Mouse (Mus musculus) lung, postnatal 36 days (tissue): ENCODE results near the gene Ptprm.

ENCODE experiments used
- DNase-seq: peaks from one replicate; pipeline ENCODE4 v3.0.0; 2022; ENCODE audit warnings: mixed read lengths

The Ptprm gene

DNA sequence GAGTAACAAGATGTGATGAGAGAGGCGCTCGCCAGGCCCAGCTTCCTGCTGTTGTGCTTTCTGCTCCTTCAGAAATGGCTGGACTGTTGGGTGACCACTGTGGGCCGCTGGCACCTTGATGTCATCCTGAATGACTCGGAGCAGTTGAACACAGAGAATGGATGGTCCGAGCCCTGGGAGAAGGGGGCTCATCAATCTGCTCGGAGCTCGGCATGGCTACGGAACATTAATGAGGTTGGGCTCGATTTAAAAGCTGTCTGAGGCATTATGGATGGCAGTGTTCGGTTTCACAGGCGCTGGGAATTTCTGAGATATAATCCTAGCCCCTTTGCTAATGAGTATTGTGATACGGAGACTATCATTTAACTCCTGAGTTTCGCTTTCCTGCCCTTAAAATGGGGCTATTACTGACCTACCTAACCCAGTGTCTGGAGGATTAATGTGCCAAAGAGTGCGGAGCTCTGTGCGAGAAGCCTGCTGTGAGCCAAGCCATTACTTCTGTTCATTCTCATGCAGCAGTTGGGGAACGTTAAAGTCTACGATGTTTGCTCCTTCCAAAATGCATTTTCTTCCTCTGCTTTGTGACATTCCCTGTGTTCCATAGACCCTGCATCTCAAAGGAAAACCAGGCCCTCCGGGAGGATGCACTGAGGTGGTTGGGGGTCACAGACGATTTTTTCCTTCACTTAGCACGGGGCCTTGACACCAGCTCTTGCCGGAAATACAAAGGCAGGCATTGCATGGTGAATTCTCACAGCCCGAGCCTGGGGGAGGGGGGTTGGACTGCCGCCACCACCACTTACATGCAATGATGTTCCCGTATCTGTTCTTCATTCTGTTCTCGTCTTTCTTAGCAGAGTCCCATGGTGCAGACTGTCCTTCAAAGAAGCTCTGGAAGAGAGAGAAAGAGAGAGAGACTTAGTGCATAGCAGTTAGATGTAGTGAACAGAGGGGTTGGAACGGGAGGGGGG is 592.6 kb downstream of the Ptprm start:
- no peak for DNase-seq

DNA sequence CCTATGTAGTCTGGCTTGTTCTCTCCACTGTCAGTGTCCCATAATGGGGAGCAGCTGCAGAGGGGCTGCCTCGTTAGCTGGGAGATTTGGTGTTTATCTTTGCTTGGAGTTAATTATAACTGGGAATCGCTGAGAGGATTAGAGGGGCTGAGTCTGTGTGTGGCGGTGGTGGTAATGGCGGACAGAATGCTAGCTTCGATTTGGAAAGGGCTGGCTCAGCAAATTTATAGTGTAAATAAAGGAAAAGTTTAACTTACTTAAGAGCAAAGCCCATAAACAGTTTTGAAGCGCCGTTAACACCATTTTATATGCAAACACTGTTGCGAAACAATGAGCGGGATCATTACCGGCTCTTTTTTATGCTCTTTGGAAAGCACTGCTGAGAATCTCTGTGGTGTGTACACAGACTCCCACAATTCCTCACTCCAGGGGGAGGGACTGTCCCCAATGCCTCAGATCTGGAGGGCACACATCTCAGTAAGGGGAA is 597.2 kb downstream of the Ptprm start:
- DNase-seq, result peak; percentile 51

DNA sequence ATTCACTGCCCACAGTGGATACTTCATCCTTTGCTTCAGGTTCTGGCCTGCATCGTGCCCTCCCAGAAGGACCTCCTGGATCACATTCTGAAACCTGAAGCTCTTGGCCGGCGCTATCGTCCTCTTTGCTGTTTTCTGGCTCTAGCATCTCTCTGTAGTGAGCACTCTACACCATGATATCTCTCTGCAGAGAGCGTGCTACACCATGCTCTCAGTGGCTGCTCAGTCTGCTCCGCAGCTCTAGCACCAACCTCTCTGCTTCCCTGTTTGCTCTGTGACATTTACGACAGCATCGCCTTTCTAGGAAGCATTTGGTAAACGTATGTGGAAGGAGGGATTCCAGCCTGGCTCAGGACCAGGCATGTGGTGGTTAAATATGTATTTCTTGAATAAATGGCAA is 597.8 kb downstream of the Ptprm start:
- DNase-seq, result no peak

DNA sequence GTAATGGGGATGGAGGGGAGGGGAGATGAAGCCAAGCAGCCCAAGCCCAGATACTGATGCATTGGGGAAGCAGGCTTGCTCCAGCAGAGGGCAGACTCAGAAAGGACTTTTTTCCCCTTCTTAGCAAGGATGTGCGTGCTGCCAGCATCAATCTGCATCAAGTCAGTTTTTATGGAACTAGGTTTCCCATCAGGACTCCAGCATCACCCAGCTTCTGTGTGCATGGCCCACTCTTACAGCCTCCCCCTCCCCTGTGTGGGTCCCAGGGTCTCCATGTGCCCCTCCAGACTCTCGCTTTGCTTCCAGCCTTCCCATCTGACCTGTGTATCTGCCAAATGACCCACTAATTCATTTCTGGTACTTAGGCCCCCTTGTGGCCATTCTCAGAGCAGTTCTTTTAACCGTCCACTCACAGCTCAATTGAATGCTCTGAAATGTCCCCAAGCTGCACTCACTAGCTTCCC is 599.0 kb downstream of the Ptprm start:
- peak; percentile 74 for DNase-seq

DNA sequence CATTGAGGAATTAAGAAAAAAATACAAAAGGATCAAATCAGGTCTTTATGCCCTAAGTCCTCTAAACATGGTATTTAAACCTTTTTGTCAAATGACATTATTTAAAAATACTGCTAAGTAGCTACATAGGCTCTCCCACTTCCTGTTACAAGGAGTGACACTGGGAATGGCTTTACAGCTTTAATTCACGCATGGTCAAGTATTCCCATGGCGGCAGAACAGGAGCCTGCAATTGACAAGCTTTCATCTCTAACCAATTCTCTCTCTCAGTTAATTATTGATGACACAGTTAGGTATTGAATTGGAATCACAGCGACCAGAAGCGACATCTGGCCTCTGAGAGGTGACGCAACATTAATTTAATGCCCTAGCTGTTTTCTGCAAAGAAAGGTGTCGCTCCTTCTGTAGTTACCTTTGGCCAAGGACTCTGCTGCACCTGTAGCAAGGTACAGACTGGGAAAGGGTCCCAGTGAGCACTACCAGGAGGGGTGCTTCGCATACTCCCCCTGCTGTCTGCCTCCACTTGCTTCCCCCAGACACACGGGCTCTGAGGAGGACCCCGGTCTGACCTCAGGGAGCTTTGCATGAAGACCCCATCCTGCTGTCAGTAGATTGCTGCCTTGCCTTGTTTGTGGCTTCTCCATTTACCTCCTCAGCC is 599.9 kb downstream of the Ptprm start:
- DNase-seq, result no peak

DNA sequence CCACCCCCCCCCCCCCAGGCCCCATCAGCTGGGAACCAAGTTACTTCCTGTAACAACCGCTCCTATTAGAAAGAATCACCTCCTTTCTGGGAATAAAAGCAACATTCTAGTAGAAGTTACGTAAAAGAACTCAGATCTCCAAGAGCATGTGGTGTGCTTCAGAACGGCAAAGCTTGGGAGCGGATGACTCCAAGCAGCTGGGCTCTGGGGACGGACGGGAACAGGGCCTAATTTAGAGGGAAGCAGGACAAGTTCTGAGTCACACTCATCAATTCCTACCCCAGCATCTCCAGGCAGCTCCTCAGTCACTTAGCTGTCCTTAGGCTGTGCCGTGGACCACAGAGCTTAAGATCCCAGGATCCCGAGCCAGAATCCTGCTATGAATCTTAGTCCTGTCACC is 602.5 kb downstream of the Ptprm start:
- peak; percentile 19 for DNase-seq

DNA sequence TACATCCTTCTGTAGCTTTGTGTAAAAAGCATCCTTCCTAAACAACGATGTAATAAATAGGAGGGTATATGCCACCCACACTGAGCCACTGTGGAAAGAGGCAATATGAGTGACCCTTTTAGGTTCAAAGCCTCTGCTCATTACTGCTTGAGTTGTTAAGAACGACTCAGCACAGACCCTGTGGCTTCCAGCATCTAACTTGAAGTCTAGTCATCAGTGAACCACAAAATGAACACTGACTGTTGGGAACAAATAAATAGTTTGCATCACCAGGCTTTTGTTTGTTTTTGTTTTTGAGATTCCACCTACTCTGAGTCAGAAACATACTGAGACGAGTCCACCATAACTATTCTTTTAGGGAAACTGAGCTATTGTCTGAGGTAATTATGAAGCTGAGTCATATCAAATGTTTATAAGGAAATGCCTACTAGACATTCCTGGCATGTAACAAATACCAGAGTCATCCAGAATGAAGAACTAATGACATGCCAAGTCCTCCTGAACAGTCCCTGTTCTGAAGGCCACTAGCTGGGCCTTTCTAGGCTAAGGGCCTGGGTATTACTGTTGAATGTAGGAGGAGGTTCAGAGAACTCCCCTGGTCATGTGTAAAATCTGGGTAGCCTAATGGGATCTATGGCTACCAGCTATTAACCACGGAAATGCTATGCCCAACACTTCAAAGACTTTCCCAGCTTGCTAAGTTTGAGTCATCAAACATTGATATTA is 603.6 kb downstream of the Ptprm start:
- DNase-seq, result no peak

DNA sequence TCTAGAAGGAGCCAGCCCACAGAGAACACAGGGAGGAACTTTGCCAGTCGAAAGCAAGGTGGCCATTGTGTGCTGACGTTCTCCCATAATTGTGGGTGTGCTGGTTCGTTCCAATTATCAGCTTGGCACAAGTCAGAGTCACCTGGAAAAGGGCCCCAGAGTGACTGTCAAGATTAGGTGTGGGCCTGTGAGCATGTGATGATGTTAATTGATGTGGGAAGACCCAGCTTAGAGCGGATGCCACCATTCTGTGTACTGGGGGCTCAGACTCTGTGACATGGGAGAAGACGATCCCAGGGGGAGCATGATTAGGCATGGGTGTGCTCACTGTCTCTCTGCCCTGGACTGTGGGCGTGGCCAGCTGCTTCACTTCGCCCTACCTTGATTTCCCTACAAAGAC is 604.3 kb downstream of the Ptprm start:
- DNase-seq, result no peak

DNA sequence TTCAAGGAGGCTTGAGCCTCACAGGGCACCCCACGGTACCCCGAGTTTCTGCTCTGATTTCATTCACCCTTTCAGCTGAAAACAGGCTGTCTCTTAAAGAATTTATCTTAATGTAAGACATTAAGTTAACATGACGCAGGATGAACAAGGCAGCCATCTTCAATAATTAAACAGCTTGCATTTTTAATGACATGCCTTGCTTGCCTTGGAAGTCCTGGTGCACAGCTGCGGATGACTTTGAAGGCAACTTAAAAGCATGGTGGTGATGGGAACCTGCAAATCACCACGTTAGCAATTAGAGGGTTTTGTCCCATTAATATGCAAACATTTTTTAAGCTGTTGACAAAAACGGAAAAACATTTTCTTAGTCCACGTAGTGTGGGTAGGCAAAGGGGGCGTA is 607.8 kb downstream of the Ptprm start:
- no peak for DNase-seq

DNA sequence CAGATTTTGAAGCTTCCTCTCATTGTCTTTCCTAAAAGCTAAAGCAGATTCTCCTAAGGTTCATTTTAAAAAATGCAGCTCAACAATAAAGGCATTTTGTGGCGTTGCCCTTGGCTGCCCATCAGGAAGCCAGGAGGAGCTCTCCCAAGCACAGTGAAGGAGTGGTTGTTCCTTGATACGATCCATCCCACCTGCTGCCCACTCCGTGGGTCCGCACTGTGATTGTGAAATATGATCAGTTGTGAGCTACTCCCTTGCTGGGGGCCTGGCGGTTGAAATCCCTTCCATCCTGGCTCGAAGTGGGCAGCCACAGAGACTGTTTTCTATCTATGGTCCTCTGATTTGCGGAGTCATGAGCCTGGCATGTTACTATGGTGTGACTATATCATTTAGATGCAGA is 610.9 kb downstream of the Ptprm start:
- no peak for DNase-seq

DNA sequence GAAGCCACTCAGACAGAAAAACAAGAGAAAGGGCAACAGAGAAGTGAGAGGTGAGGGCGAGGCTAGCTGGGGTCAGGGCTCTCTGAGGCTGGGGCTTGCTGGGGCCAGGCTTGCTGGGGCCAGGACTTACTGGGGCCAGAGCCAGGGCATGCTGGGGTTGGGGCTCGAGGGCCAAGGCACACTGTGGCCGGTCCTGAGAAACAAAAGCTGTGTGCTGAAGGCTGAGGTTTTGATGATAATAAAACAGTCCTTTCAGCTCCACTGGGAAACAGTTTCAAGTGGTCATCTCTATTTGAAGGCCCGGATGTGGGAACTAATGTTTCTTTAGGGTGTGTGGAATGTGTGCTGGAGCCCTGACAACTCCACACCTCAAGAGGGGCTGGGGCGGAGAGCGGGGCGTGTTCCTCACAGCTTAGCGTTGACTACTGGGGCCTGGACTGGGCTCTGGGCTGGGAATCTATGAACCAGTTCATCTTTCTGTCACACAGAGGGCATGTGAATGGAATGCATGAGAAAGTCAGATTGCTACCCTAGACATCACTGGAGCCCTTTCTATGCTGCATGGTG is 615.4 kb downstream of the Ptprm start:
- DNase-seq, result peak; percentile 66

DNA sequence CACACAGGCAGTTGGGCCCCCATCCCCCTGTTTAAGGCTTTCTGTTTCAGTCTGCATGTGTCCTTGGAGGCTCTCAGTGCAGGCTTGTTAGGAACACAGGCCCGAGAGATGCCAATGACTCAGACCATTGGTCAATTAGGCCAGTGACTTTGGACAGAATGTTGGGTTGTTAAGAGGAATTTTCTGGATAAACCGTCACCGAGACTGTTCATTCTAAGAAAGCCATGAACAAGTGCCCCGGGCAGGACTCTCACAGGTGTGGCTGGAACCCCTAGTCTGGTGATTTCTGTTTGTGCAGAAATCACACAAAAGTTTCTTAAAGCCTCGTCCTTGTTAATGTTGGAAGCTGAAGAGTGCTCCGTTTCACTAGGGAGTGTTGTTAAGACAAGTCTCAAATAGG is 615.9 kb downstream of the Ptprm start:
- DNase-seq, result no peak

DNA sequence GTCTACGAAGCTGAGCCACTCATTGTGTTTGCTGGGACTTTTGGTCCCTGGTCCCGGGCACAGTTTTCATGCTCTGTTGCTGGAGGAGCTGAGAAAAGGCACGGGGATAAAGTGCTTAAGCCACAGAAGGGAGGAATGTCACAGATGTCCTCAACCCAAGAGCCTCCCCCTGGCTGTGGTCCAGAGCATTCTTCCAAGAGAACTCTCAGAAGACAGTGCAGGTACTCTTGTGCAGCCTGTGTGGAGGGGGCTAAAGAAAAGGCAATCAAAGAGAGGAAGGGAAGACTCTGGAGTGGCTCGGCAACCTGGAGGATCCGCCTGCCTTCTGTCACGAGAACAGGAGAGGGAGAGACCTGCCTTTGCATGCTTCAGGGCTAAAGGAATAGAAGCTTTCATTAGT is 617.8 kb downstream of the Ptprm start:
- DNase-seq, result no peak

DNA sequence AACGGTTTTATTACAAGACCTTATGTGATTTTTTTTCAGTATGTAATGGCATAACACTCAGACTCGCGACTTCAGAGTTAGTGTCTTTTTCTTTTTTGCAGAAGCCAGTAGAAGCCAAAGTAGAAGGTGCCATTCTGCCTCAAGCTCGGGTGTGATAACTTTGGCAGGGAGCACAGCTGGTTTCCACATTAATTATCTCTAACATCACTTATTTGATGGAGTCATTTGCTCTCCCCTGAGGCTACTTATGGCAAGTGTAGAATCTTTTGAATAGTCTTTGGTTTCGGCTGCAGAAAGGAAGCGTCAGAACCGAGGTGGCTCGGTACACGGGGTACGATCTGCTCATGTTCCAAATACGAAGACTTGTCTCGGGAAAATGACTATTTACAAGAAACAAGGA is 620.7 kb downstream of the Ptprm start:
- DNase-seq, result no peak

DNA sequence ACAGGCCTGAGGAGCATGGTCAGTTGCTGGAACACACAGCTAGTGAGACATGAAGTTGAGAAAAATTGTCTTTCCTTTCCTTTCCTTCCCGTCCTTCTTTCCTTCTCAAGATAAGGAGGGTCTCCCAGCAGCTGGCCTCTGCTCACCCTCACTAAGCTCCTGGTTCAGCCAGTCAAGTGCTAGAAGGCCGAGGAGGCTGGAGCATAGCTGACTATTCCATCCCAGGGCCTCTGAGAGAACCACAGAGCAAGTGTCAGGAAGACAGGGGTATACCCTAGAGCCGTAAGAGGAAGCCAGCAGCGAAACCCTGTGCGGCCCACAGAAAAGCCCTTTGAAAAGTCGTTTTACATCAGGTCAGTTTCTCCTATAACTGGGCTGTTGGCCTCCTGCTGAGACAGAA is 624.3 kb downstream of the Ptprm start:
- no peak for DNase-seq

DNA sequence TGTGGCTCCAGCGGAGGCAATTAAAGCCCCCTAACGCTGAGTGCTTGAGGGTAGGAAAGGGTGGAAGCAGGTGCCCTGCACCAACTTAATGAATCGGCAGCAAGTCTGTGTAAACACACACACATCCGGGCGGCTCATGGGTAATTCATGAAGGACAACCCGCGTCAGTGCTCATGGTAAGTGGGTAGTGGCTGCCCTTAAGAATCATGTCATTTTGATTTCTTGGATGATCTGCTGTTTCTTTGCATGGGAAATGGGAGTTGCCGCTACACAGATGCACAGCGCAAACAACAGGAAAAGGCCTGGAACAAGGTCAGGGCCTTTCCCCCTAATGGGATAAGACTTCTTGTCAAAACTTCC is 633.3 kb downstream of the Ptprm start:
- DNase-seq, result no peak

DNA sequence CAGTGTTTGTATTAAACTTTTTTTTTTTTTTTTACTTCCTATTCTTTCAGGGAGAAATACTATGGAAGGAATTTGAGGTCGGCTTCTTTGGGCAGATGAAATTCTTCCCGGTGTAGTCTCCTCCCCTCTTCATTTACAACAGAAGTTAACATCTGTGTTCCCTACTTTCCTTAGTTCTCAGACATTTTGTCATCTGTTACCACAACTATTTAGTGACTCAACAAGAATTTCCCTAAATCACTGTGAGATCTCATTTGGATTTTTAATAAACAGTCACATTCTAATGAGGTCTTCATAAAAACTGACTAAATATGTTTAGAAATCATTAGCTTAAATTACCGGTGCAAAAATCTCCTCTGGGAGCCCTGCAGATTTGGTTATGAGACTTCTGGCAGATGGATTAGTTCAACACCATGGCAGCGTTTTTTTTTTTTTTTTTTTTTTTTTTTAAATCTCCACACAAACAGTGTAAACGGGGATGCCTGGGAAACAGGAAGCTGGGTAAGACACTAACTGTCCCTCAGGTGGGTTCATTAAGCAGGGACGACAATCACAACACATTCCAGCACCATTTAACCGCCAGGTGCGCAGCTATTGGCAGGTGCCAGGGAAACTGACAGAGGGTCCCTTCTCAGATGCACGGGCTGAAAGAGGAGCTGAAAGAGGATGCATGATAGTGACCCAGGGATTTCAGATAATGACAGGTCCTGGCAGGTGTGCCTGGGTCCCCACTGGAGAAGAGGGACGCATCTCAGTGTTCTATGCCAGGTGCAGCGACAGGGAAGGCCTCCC is 633.9 kb downstream of the Ptprm start:
- no peak for DNase-seq

DNA sequence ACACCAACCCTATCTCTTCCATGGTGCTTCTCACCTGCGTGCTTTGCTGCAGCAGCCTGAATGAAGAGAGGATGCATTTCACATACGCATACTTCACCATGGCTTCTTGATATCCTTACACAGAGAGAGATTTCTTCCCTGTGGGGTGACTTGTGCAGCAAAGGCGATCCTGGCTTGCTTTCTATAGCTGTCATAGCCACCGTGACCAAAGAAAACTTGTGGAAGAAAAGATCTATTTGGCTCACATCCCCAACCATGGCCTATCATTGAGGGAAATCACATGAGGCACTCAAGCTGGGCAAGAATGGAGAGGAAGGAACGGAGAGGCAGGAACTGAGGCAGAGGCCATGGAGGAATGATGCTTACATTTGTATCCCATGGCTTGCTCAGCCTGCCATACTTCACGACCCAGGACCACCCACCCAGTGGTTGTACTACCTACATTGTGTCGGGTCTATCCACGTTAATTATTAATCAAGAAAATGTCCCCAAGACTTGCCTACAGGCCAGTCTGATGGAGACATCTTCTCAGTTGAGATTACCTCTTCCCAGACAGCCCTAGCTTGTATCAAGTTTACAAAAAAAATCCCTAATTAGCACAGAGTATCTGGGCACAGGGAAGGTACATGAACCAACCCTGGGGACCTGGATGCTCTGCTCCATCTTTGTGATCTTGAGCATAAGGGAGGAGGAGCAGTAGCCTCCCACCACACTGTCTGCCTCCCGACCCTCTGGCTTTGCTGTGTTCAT is 641.6 kb downstream of the Ptprm start:
- DNase-seq, result no peak

DNA sequence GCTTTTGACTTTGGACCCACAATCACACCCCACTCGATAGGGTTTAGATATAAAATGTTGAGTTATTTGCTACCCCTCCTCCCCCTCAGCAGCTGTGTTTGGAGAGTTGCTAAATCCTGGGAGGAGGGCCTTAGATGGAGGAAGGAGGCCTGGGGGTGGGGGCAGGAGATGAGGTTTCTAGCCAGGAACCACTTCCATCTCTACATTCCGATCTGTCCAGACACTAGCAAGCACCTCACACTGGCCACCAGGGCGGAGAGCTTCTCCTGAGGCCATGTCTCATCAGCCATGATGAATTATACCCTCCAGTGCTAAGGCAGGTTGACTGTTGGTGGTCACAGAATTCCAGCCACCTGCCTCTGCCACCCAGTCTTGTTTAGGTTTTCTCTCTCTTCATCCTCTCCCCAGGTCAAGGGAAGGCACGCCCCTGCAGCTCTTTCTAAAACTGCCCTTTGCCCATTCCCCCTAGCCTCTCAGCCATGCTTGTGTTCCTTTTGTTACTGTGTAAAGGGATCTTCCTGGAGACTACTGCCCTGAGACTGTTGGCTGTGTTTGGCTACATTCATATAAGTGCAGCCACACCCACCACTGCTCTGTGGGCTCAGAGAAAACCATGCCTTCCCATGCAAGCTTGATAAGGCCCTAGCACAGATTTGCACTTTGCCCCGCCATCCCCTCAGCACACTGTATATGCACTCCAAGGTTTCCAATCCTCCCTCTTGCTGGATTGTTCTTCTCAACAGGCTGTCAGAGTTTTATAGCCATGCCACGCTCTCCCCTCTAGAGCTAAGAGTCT is 642.8 kb downstream of the Ptprm start:
- DNase-seq, result peak; percentile 47

DNA sequence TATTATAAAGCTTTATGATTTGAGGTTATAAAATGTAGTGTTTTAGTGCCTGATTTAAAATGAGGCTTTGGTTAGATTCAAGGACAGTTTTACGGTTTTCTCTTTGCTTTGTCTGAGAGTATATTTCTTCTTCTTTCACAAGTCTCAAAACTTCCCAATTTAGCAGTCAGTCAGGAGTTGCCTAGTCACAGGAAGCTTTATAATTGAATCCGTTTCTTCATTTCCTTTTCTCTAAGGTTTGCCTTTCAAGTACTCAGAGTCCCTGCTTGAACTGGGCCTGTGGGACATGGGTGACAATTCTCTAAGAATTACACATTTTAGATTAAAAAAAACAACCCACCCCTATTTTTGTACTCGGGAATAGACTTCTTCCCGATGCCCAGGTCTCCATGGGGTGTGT is 643.7 kb downstream of the Ptprm start:
- no peak for DNase-seq

DNA sequence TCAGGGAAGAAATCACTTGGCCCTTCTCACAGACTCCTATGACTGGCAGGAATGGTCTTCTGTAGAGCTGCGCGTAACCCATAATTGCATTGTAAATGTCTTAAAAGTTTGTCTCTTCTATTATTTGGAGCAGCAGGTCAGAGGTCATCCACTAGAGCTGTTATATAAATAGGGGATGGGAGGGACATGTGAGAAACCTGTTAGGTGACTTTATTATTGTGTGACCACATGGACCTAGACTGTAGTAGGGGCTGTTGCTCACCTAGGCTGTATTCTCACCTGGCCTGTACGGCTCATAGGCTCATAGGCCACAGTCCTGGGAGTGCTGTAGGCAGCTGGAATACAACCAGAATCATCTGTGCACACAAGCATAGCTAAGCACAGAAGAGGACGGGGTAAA is 645.5 kb downstream of the Ptprm start:
- DNase-seq, result peak; percentile 73
